Mouse (Mus musculus): ENCODE measurements around the gene Zdhhc22. TPM values are rescaled to one million over a fixed set of nuclear protein-coding genes. Genes with fewer than 3 reads are reported as not detected.

The Zdhhc22 gene
- total RNA-seq, 2 experiments from 2014 or later: 6.8 to 10.6 TPM

DNA sequence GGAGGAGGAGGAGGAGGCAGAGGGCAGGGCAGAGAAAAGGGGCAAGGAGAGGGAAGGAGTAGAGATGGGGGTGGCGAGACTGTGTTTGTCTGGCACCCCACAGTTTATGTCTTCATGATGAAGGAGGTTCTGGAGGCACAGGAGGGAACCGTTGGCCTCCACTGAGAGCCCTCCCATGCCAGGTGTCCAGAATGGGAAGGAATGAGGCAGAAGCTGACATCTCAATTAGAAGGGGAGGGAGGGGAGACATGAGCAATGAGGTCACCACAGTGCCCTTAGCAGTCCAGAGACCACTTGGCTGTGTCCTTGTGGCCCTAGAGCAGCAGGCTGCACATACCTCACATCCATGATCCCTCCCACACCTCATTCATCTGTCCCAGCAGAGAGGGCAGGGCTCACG is 4.5 kb upstream of the Zdhhc22 start:
- DNase-seq: no peak

DNA sequence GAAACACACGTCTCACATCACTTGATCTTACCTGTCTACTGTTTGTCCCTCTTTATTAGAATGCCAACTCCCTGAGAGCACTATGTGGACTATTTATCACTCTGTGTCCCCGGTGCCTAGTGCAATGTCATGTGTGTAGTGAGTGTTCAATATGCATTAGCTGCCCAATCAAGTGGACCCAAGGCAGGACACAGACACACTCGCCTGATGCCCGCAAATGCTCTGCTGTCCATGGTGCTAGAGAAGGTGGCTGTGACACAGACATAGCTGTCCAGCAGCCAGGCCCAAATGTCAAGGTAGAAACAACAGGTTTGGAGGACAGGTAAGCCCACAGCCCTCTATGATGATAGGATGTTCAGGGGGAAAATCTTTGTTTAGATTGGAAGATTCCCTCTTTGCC is 3.9 kb upstream of the Zdhhc22 start:
- DNase-seq: no peak

DNA sequence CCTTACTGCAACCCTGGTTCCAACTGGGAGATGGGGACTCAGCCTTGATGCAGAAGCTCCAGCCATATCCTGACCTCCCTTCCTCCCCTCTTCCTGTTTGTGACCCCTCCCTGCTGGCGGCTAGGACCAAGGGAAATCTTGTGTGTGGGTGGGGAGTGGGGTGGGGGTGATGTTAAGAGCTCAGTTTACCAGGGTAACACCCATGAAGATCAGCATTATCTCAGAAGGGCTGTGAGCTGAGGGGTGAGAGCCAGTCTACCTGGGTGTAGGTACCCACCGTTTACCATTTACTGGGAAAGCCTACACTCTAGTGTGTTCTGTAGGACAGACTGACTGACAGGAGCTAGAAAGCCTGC is 503 bp upstream of the Zdhhc22 start:
- DNase-seq: no peak

DNA sequence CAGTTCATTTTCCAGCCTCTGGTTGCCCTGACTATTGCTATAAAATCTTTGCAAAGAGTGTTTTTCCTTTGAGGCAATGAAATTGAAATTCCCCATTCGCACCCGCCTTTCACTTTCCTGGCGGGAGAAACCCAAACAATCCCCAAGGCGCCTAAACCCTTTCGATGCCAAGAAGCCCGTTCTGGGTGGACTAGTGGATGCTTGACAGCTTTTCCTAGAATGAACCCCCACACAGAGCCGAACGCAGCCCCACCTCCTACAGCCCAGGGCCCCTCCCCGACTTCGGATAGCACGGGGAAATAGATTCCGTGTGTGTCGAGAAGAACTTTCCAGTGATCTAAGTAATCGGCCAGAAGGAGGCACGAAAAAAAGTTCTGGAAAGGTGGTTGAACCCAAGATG is 852 bp downstream of the Zdhhc22 start:
- DNase-seq: no peak

- DNase-seq: no peak
Measured at GRCm38 (mm10) chr12:86988227-86988626, 2.0 kb downstream of the Zdhhc22 start.

DNA sequence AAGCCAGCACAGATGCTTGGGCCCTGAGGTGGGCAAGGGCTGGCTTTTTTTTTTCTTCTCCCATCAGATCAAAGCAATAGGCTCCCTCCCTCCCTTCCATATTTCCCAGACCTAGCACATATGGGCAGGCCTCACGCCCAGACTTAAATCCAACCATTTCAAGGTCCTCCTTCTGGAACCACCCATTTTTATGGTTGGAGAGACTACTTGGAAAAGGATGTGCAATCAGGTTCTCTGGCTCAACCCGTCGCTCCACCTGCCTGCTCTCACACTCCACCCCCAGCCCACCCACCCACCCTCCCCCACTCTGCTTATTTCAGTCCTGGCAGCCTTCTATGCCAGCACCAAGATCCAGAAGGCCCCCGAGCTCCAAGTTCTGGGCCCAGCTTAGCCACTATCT is 3.7 kb downstream of the Zdhhc22 start:
- no peak for DNase-seq

GRCm38 (mm10) chr12:86984194-86984555 is 6.1 kb downstream of the Zdhhc22 start:
- DNase-seq: no peak

- peak; percentile 52 to 60 for DNase-seq
Measured at GRCm38 (mm10) chr12:86983470-86984193, 6.6 kb downstream of the Zdhhc22 start.

GRCm38 (mm10) chr12:86981180-86981579 is 9.1 kb downstream of the Zdhhc22 start:
- no peak for DNase-seq

- DNase-seq: peak; percentile 60 to 71
Measured at GRCm38 (mm10) chr12:86977833-86978232, 12.4 kb downstream of the Zdhhc22 start.

GRCm38 (mm10) chr12:86976511-86977168 is 13.6 kb downstream of the Zdhhc22 start:
- no peak for DNase-seq

- no peak for DNase-seq
Measured at GRCm38 (mm10) chr12:86975761-86976160, 14.5 kb downstream of the Zdhhc22 start.

- peak; percentile 68 to 69 for DNase-seq
Measured at GRCm38 (mm10) chr12:86974387-86975288, 15.6 kb downstream of the Zdhhc22 start.

DNA sequence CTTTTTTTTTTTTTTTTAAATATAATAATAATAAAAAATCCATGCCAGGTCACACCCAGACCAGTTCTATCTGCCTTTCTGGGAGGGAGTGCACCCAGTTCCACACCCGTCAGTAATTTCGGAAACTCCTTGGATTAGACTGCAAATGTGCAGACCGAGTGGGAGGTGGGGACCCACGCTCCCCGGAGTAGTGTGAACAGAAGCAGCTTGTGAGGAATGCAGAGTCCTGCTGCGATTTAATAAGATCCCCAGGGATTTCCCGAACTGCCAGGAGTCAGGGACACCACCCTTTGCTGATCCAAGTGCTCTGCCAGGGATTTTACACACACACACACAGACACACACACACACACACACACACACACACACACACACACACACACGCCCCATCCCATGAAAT is 16.5 kb downstream of the Zdhhc22 start:
- no peak for DNase-seq

DNA sequence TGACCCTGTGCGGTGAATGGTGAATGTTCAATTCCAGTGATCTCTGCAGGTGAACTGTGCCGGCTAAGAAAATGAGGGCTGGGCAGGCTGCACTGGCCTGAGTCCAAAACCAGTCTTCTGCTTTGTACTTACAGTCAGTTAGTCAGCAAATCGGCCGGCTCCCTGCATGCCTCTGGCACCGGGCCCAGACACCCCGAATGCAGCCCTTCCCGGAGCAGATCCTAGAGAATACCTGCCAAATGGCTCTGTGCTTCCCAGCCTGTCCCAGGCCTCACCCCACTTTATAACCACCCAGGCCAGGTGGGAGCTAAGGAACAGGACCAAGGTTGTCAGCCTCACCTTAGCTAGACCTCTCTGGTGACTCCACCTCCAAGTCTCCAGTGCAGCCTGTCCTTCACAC is 17.0 kb downstream of the Zdhhc22 start:
- peak in 1 of 2 experiments; percentile 48 for DNase-seq

DNA sequence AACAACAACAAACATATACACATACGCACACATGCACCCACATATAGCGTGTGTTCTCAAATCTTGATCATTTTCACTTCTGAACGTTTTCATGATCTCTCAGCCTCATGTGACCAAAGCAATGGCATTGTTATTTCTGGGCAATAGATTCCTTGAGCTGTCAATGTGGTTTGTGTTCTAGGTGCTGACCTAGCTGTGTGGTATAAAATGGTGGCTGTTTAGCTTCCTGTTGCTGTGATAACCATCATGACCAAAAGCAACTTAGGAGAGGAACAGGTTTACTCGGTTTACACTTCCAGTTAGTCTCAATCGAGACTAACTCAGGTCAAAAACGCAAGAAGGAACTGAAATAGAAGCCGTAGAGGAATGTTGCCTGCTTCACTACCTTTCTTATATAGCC is 19.1 kb downstream of the Zdhhc22 start:
- DNase-seq: no peak

- no peak for DNase-seq
Measured at GRCm38 (mm10) chr12:86969220-86969601, 21.0 kb downstream of the Zdhhc22 start.

GRCm38 (mm10) chr12:86968468-86969219 is 21.6 kb downstream of the Zdhhc22 start:
- DNase-seq: peak in 1 of 2 experiments; percentile 35

GRCm38 (mm10) chr12:86965237-86965799 is 24.9 kb downstream of the Zdhhc22 start:
- DNase-seq: no peak

- no peak for DNase-seq
Measured at GRCm38 (mm10) chr12:86964278-86965057, 25.8 kb downstream of the Zdhhc22 start.

- no peak for DNase-seq
Measured at GRCm38 (mm10) chr12:86961589-86962344, 28.5 kb downstream of the Zdhhc22 start.
